Mouse (Mus musculus): ENCODE data around the gene Shank3. TPM values are rescaled to one million over a fixed set of nuclear protein-coding genes. Genes with fewer than 3 reads are reported as not detected.

Shank3 gene
- polyA plus RNA-seq, 1 experiment = 10.2 TPM

DNA sequence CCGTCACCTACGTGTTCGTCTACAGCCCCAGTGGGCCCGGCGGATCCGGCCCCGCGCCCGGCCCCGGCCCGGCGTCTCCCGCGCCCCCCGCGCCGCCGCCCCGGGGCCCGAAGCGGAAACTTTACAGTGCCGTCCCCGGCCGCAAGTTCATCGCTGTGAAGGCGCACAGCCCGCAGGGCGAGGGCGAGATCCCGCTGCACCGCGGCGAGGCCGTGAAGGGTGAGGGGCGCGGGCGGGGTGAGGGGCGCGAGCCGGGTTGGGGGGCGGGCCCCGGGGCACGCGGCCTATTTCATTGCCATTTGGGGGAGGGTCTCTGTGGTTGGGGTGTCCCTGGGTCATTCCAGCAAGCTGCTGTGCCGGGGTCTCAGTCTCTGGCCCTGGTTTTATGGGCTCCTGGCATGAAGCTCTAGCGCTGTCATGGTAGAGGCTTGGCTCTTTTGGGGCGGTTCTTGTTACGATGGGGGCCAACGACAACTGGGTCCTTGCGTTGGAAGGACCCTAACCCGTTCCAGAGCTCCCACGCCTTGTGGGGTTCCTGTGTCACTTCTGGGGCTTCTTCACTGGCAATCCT, 24.7 kb downstream of the Shank3 start:
- Histone ChIP-seq H3K27ac (ENCODE audit: insufficient read depth, low read depth, low read length) (no peak overlapping the region), H3K36me3 (ENCODE audit: control insufficient read depth, insufficient read depth, low read length) (no peaks in the 10 kb centered on the region), H3K27me3 (ENCODE audit: control insufficient read depth, insufficient read depth, low read length) (peaks cover 16% of the 10 kb centered on the region), H3K4me1 (ENCODE audit: control insufficient read depth, insufficient read depth, insufficient read length, low read length) (no peaks in the 10 kb centered on the region), H3K4me3 (ENCODE audit: low read depth, low read length) (no peak overlapping the region)
- TF ChIP-seq CTCF (IDR thresholded peaks at IDR 0.05; ENCODE audit: extremely low read depth, insufficient read length, insufficient replicate concordance, low read depth, low read length) (no peak), POLR2A (IDR thresholded peaks at IDR 0.05; ENCODE audit: low read depth, low read length) (no peak)
- 39% methylated on average over 52 of the region's 52 CpGs for WGBS

DNA sequence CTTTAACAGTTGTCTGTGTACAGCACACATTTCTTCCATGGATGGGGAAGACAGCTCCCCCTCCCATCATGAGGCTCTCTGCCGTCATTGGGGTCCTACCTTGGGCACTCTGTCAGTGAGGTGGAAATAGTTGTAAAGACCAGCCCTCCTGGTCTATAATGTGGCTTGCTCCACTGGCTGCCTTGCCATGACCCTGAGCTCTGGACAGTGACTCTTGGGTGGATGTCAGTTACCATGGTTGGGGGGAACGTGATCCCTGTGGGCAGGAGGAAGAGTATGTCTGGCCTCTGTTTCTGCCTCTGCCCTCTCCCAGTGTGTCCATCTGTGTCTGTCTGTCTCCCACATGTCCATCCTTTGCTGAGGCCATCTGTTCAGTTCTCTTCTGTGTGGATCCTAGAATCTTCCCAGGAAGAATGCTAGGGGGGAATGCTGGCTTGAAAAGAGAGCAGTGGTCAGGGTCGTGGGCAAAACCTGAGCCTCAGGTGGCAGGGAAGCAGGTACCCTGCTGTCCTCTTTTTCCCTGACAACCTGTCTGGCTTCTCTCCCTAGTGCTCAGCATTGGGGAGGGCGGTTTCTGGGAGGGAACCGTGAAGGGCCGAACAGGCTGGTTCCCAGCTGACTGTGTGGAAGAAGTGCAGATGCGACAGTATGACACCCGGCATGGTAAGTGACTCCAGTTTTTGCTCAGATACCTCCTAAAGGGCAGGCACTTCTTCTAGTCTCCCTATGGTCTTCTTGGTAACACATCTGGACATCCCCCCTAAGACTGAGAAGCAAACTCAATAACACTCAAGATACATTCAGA, 25.4 kb downstream of the Shank3 start:
- H3K4me1 ChIP-seq (ENCODE audit: control insufficient read depth, insufficient read depth, insufficient read length, low read length) = no peaks in the 10 kb centered on the region
- TF ChIP-seq POLR2A (IDR thresholded peaks at IDR 0.05; ENCODE audit: low read depth, low read length) (no peak), CTCF (IDR thresholded peaks at IDR 0.05; ENCODE audit: extremely low read depth, insufficient read length, insufficient replicate concordance, low read depth, low read length) (no peak)
- H3K36me3 ChIP-seq (ENCODE audit: control insufficient read depth, insufficient read depth, low read length) = no peaks in the 10 kb centered on the region
- H3K27me3 ChIP-seq (ENCODE audit: control insufficient read depth, insufficient read depth, low read length) = peaks cover 16% of the 10 kb centered on the region
- H3K27ac ChIP-seq (ENCODE audit: insufficient read depth, low read depth, low read length) = no peak overlapping the region
- WGBS = 71% methylated on average over 8 of the region's 8 CpGs
- no peak overlapping the region for H3K4me3 ChIP-seq (ENCODE audit: low read depth, low read length)

DNA sequence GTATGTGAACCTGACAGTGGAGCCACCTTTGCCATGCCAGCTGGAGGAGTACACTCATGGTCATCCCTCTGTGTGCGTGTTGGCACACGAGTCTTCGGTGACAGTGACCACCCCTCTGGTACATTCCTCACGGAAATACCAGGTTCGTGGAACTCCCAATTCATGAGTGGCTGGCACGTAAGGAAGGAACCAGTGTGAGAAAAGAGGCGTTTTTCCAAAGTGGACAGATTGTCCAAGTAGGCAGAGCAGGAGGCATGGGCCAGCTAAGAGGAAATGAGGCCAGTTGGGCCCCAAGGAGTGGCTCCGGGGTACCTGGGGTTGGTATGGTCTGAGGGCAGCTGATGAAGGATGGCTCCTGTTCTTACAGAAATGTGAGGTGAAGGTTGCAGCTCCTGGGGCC, 26.0 kb downstream of the Shank3 start:
- Histone ChIP-seq H3K27me3 (ENCODE audit: control insufficient read depth, insufficient read depth, low read length) (peaks cover 16% of the 10 kb centered on the region), H3K27ac (ENCODE audit: insufficient read depth, low read depth, low read length) (no peak overlapping the region), H3K36me3 (ENCODE audit: control insufficient read depth, insufficient read depth, low read length) (no peaks in the 10 kb centered on the region), H3K4me3 (ENCODE audit: low read depth, low read length) (no peak overlapping the region), H3K4me1 (ENCODE audit: control insufficient read depth, insufficient read depth, insufficient read length, low read length) (no peaks in the 10 kb centered on the region)
- WGBS = 88% methylated on average over 8 of the region's 8 CpGs
- TF ChIP-seq POLR2A (IDR thresholded peaks at IDR 0.05; ENCODE audit: low read depth, low read length) = no peak
- no peak for TF ChIP-seq CTCF (IDR thresholded peaks at IDR 0.05; ENCODE audit: extremely low read depth, insufficient read length, insufficient replicate concordance, low read depth, low read length)

DNA sequence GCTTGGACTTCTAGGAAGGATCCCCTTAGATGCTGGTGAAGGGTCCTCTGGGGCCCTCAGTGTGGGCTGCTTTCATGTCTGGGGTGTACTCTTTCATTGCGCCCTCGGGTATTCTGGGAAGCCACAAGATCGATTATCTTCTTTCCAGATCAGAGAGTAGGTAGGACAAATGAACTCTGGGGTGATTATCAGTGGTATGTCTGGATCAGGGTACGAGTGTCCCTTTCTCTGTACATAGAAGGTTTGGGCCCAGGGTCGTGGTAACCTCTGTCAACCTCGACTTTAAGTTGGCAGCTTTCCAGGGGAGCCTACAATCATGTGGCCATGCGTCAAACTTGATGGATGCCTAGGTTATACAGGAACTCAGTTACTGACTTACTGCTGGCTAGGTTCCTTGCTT, 26.5 kb downstream of the Shank3 start:
- no peak for TF ChIP-seq POLR2A (IDR thresholded peaks at IDR 0.05; ENCODE audit: low read depth, low read length)
- TF ChIP-seq CTCF (IDR thresholded peaks at IDR 0.05; ENCODE audit: extremely low read depth, insufficient read length, insufficient replicate concordance, low read depth, low read length) = no peak
- Histone ChIP-seq H3K27ac (ENCODE audit: insufficient read depth, low read depth, low read length) (no peak overlapping the region), H3K36me3 (ENCODE audit: control insufficient read depth, insufficient read depth, low read length) (no peaks in the 10 kb centered on the region), H3K4me1 (ENCODE audit: control insufficient read depth, insufficient read depth, insufficient read length, low read length) (no peaks in the 10 kb centered on the region), H3K27me3 (ENCODE audit: control insufficient read depth, insufficient read depth, low read length) (peaks cover 16% of the 10 kb centered on the region), H3K4me3 (ENCODE audit: low read depth, low read length) (no peak overlapping the region)
- WGBS = 54% methylated on average over 7 of the region's 7 CpGs

DNA sequence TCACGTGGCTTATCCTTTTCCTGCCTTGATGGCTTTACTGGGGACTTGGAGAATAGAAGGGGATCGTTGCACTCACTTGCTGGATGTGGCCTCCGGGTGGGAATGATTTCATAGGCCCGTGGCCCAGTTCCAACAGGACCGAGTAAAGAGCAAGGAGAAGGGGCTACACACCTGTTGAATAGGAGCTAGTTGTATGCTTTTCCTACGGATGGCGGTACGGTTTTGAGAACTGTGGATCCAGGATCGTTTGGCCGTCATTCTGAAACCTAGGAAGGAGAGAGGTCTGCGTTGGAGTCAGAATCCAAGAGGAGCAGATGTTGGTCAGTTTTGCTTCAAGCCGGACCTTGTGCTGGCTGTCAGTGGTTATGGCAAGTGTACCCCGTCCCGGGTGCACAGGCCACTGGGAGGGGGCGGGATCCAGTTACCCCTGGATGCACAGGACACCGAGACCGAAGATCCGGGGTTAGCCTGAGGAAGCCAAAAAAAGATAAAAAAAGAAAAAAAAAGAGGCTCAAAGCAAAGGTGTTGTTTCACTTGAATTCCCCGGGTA, 27.4 kb downstream of the Shank3 start:
- no peak for TF ChIP-seq CTCF (IDR thresholded peaks at IDR 0.05; ENCODE audit: extremely low read depth, insufficient read length, insufficient replicate concordance, low read depth, low read length)
- no peak for TF ChIP-seq POLR2A (IDR thresholded peaks at IDR 0.05; ENCODE audit: low read depth, low read length)
- Histone ChIP-seq H3K27ac (ENCODE audit: insufficient read depth, low read depth, low read length) (no peak overlapping the region), H3K4me1 (ENCODE audit: control insufficient read depth, insufficient read depth, insufficient read length, low read length) (peaks cover under 1% of the 10 kb centered on the region; the same call in 1 of the 2 replicates), H3K27me3 (ENCODE audit: control insufficient read depth, insufficient read depth, low read length) (peaks cover 16% of the 10 kb centered on the region), H3K4me3 (ENCODE audit: low read depth, low read length) (no peak overlapping the region), H3K36me3 (ENCODE audit: control insufficient read depth, insufficient read depth, low read length) (no peaks in the 10 kb centered on the region)
- WGBS = 88% methylated on average over 19 of the region's 19 CpGs

DNA sequence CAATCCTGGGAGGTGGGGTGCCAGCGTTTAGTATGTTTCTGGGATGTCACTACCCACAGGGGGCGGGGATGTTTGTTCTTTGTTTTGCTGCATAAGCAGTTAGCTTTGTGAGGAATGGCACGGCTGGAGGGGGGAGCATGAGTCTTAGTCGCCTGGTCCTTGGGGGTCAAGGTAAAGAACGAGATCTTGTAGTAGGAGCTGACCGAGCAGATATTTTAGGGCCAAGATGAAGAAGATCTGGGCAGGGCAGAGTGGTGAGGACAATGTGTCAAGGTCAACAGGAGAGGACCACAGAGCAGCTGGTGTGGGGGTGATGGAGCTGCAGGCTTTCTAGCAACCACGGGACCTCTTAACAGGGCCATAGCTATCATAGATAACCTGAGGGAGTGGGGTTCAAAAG, 28.0 kb downstream of the Shank3 start:
- Histone ChIP-seq H3K36me3 (ENCODE audit: control insufficient read depth, insufficient read depth, low read length) (no peaks in the 10 kb centered on the region), H3K27me3 (ENCODE audit: control insufficient read depth, insufficient read depth, low read length) (peaks cover 16% of the 10 kb centered on the region), H3K4me1 (ENCODE audit: control insufficient read depth, insufficient read depth, insufficient read length, low read length) (peaks cover 4% of the 10 kb centered on the region; the same call in 1 of the 2 replicates), H3K4me3 (ENCODE audit: low read depth, low read length) (no peak overlapping the region), H3K27ac (ENCODE audit: insufficient read depth, low read depth, low read length) (no peak overlapping the region)
- WGBS = 71% methylated on average over 7 of the region's 7 CpGs
- TF ChIP-seq POLR2A (IDR thresholded peaks at IDR 0.05; ENCODE audit: low read depth, low read length) = no peak
- TF ChIP-seq CTCF (IDR thresholded peaks at IDR 0.05; ENCODE audit: extremely low read depth, insufficient read length, insufficient replicate concordance, low read depth, low read length) = no peak

DNA sequence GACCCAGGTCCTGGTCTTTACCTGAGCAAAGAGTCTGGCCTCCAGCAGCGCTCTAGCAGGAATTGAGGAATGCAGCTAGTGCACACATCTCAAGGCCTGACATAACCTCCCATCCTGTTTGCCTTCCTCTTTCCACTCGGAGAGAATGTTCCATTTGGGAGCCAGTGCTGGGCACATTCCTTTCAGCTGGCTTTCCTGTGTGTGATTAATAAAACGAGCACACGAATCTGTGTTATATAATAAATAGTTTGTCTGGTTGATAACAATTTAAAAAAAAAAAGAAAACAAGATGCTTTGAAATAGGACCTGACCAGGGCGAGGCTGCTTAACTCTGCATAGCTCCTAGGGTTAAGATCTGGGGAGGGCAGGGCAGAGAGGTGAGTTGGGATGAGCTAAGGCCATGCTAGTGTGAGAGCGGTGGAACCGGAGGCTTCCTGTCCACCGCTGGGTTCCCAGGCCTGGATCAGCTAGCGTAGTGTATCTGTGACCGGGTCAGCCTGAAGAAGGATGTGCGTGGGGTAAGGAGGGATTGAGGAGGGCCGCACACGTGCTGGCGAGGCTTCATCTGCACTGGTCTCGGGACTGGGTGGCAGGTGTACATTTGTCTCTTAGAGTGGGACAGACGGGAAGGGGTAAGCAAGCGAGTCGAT, 28.9 kb downstream of the Shank3 start:
- WGBS = 79% methylated on average over 18 of the region's 18 CpGs
- peaks cover 14% of the 10 kb centered on the region for H3K27me3 ChIP-seq (ENCODE audit: control insufficient read depth, insufficient read depth, low read length)
- no peak overlapping the region for H3K4me3 ChIP-seq (ENCODE audit: low read depth, low read length)
- H3K4me1 ChIP-seq (ENCODE audit: control insufficient read depth, insufficient read depth, insufficient read length, low read length) = peaks cover 4% of the 10 kb centered on the region; the same call in 1 of the 2 replicates
- TF ChIP-seq POLR2A (IDR thresholded peaks at IDR 0.05; ENCODE audit: low read depth, low read length) = no peak
- no peak for TF ChIP-seq CTCF (IDR thresholded peaks at IDR 0.05; ENCODE audit: extremely low read depth, insufficient read length, insufficient replicate concordance, low read depth, low read length)
- H3K27ac ChIP-seq (ENCODE audit: insufficient read depth, low read depth, low read length) = no peak overlapping the region
- no peaks in the 10 kb centered on the region for H3K36me3 ChIP-seq (ENCODE audit: control insufficient read depth, insufficient read depth, low read length)
